Mouse (Mus musculus): ENCODE measurements at regions not wholly inside any gene's neighbourhood (a gene's known extent, or its start where the extent isn't known, plus 50 kb on each side); places are given as distances from the start of the nearest gene placed in this dataset.

GRCm38 (mm10) chr9:112993627-112994026 is 714.4 kb downstream of the Pdcd6ip start:
- ATAC-seq (ENCODE audit: poor library complexity, severe bottlenecking): no peak

- ATAC-seq (ENCODE audit: poor library complexity, severe bottlenecking): no peak
Observed at GRCm38 (mm10) chr9:112992937-112993336, 715.1 kb downstream of the Pdcd6ip start.

GRCm38 (mm10) chr9:112983353-112983752 is 724.7 kb downstream of the Pdcd6ip start:
- ATAC-seq (ENCODE audit: poor library complexity, severe bottlenecking): no peak

- no peak for ATAC-seq (ENCODE audit: poor library complexity, severe bottlenecking)
Observed at GRCm38 (mm10) chr9:112951567-112951966, 715.8 kb upstream of the Arpp21 start.

- no peak for ATAC-seq (ENCODE audit: poor library complexity, severe bottlenecking)
Observed at GRCm38 (mm10) chr9:112950056-112950455, 714.3 kb upstream of the Arpp21 start.

- no peak for ATAC-seq (ENCODE audit: poor library complexity, severe bottlenecking)
Observed at GRCm38 (mm10) chr9:112938781-112939180, 703.0 kb upstream of the Arpp21 start.

GRCm38 (mm10) chr9:112909311-112910101 is 673.8 kb upstream of the Arpp21 start:
- ATAC-seq (ENCODE audit: poor library complexity, severe bottlenecking): no peak

- no peak for ATAC-seq (ENCODE audit: poor library complexity, severe bottlenecking)
Observed at GRCm38 (mm10) chr9:112905955-112906354, 670.2 kb upstream of the Arpp21 start.

GRCm38 (mm10) chr9:112864921-112865320 is 629.2 kb upstream of the Arpp21 start:
- no peak for ATAC-seq (ENCODE audit: poor library complexity, severe bottlenecking)

- no peak for ATAC-seq (ENCODE audit: poor library complexity, severe bottlenecking)
Observed at GRCm38 (mm10) chr9:112861136-112861535, 625.4 kb upstream of the Arpp21 start.

GRCm38 (mm10) chr9:112860307-112860893 is 624.7 kb upstream of the Arpp21 start:
- no peak for ATAC-seq (ENCODE audit: poor library complexity, severe bottlenecking)

GRCm38 (mm10) chr9:112841473-112841872 is 605.7 kb upstream of the Arpp21 start:
- no peak for ATAC-seq (ENCODE audit: poor library complexity, severe bottlenecking)

GRCm38 (mm10) chr9:112839071-112839793 is 603.5 kb upstream of the Arpp21 start:
- ATAC-seq (ENCODE audit: poor library complexity, severe bottlenecking): no peak

- no peak for ATAC-seq (ENCODE audit: poor library complexity, severe bottlenecking)
Observed at GRCm38 (mm10) chr9:112837563-112837962, 601.8 kb upstream of the Arpp21 start.

GRCm38 (mm10) chr9:112834441-112835245 is 598.9 kb upstream of the Arpp21 start:
- no peak for ATAC-seq (ENCODE audit: poor library complexity, severe bottlenecking)

GRCm38 (mm10) chr9:112831102-112831501 is 595.4 kb upstream of the Arpp21 start:
- no peak for ATAC-seq (ENCODE audit: poor library complexity, severe bottlenecking)

GRCm38 (mm10) chr9:112828602-112829001 is 592.9 kb upstream of the Arpp21 start:
- no peak for ATAC-seq (ENCODE audit: poor library complexity, severe bottlenecking)

GRCm38 (mm10) chr9:112826592-112826991 is 590.9 kb upstream of the Arpp21 start:
- no peak for ATAC-seq (ENCODE audit: poor library complexity, severe bottlenecking)

- no peak for ATAC-seq (ENCODE audit: poor library complexity, severe bottlenecking)
Observed at GRCm38 (mm10) chr9:112821940-112822339, 586.2 kb upstream of the Arpp21 start.

GRCm38 (mm10) chr9:112811946-112812345 is 576.2 kb upstream of the Arpp21 start:
- no peak for ATAC-seq (ENCODE audit: poor library complexity, severe bottlenecking)
